Mouse (Mus musculus) right cerebral cortex, postnatal 10 days (tissue): Measurements from ENCODE around the gene Rapgef2.
"Not testable (repeated sequence)": the region's sequence is repeated elsewhere in the genome, so short reads cannot be mapped to it uniquely, and the experiment has no call there.

Experiments
- DNase-seq, 2 experiments: peaks; one replicate each; pipeline ENCODE4 v3.0.0; 2021; ENCODE audit warnings: low spot score in 2 of 2

Gene Rapgef2

DNA sequence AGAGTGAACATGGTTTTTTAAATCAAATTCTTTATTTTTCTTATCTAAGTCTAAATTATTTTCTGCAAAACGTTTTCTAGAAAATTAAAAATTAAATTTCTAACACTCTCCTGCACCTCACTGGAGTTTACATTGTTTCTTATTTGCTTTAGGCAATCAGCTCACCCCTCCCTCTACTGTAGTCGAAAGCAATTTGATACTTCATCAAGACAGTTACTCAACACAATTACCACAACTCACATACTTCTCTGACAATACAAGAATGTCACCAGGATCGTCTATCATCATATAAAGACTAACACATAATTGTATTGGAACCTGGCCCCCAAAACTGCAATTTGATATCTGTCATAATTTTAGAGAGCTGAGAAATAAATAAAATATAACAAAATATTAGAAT lies 51.8 kb downstream of the Rapgef2 start:
- DNase-seq = no peak

DNA sequence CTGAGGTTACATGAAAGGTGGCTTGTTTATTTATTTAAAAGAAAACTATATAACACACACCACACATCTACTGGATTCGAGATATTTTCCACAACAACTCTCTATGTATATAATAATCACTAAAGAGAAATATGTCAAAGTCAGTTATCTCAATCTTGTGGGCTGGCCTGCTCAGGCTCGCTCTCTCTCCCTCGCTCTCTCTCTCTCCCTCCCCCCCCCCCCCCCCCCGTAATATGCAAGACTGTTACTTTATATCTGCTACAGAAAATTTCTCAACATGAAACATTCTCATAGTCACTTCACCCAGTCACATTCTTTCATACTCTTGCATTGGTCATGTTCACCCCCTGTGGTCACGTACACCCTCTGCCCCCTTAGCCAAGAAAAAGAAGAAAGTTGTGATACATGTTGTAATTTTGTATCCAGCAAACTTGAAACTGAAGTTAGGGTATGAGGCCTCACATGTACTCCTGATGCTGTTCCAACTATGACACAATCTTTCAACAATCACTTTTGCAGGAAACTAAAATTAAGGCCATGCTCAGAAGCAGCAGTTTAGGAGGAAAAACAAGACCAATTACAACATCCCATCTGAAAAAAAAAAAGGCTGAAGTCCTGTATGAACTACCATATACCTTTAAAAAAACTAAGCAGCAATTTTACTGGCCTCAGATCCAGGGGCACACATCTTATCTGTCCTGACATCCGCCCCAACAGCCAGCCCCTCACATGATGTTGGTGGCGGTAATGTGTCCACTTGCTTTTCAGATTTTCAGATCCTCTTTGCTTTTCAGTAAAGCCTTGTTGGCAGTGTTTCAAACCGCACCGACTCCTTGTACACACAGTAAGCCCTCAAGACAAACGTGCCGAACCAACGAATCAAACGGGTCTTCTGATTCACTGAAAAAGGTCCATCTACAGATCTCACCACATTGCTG lies 52.6 kb downstream of the Rapgef2 start:
- peak; percentile 53 to 54 for DNase-seq

DNA sequence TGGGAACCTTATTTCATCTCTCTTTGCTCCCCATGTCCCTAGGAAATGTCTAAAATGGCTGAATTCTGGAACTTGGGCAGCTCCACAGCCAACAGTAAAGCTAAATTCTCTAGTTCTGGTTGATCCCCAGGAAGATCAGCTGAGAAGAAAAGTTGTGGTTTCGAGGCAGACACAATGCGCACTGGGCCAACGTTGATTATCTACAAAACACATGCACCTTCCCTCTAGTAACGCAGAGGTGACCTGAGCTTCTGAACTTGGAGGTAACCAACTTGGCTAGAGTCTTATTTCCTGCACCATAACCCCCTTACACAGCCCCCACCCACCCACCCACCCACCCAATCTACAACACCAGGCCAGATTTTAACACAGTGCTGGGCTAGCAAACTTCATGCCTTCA lies 55.6 kb downstream of the Rapgef2 start:
- DNase-seq = no peak

DNA sequence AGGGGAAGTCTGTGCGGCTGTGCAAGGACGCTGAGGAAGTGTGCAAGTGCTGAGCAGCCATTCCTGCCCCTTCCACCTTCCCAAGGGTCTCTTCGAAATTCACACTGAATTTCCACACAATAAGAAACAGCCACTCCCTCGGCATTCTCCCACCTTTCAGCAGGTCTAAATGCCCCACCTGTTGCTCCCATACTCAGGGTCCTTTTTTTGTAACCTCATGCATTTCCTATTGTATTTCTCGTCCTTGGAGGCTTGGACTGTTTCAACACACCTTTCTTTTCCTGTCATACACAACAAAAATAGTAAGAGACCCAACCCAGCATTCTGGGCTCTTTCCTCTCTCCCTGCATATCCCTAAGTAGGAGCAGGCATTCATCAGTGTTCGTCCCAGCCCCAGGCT lies 56.8 kb downstream of the Rapgef2 start:
- DNase-seq = no peak

DNA sequence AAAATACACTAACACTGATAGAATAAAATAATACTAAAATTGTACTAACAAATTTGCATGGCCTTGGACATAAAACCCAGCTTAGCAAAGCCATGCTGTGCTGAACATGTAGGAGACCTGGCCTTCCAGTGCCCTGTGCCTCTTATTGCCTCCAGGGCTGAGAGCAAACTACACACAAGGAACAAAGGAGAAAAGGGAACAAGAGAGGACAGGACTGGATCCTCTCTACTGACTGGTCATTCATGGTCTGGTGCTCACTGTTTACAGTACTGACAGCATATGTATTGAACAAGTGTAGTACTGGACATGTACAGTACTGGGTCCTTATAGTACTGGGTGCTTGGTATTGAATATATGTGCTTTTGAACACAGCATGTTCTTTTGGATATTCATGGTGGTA lies 58.0 kb downstream of the Rapgef2 start:
- DNase-seq = no peak

GRCm38 (mm10) chr3:79227356-79228088 lies 58.8 kb downstream of the Rapgef2 start:
- no peak for DNase-seq

DNA sequence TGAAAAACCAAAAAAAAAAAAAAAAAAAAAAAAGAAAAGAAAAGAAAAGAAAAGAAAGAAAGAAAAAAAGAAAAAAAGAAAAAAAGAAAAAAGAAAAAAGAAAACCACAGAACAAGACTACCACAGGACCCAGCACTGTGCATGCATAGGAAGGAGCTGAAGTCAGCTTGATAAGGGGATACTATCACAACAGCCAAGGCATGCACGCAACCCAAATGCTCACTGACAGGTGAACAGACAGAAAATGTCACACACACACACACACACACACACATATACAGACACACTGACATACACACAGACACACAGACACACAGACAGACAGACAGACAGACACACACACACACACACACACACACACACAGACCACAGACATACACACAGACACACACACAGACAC lies 59.5 kb downstream of the Rapgef2 start:
- DNase-seq = not testable (repeated sequence)

GRCm38 (mm10) chr3:79225888-79226287 lies 60.4 kb downstream of the Rapgef2 start:
- peak in 1 of 2 experiments; percentile 53 for DNase-seq

DNA sequence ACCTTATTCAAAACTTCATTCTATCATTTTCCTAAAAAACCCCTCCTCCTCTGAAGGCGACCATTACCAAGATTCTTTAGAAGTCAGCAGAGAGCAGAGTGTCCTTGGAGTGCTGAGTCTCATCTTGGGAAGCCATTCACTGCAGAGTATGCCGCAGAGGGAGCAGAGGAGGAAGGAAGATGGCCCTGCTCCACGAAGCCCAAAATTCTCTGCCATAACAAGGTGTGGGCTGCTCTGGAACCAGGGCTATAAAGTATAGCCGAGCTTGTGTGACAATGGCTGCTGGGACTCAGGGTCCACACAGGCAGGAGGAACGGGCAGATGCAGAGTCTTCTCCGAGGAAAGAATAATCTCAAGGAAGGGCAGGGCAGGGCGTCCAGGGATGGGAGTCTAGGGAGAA lies 62.0 kb downstream of the Rapgef2 start:
- no peak for DNase-seq

DNA sequence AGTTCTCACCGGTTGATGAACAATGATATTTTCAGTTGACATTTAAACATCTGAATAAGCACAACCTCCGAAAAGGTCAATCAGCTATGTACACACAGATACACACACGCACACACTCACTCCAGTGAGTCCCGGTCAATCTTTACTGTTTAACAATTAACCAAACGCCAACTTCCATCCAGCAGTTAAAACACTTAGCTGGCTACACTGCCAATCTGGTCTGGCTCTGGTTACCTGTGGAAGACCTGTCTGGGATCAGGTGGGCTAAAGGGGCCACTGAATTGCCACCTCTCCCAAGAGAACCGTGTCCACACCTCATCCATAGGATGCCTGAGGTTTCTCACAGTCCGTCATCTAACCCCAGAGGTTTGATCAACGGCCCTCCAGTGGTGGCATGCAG lies 63.0 kb downstream of the Rapgef2 start:
- no peak for DNase-seq

GRCm38 (mm10) chr3:79222192-79222960 lies 63.9 kb downstream of the Rapgef2 start:
- no peak for DNase-seq

GRCm38 (mm10) chr3:79221296-79222191 lies 64.8 kb downstream of the Rapgef2 start:
- peak; percentile 76 to 80 for DNase-seq

DNA sequence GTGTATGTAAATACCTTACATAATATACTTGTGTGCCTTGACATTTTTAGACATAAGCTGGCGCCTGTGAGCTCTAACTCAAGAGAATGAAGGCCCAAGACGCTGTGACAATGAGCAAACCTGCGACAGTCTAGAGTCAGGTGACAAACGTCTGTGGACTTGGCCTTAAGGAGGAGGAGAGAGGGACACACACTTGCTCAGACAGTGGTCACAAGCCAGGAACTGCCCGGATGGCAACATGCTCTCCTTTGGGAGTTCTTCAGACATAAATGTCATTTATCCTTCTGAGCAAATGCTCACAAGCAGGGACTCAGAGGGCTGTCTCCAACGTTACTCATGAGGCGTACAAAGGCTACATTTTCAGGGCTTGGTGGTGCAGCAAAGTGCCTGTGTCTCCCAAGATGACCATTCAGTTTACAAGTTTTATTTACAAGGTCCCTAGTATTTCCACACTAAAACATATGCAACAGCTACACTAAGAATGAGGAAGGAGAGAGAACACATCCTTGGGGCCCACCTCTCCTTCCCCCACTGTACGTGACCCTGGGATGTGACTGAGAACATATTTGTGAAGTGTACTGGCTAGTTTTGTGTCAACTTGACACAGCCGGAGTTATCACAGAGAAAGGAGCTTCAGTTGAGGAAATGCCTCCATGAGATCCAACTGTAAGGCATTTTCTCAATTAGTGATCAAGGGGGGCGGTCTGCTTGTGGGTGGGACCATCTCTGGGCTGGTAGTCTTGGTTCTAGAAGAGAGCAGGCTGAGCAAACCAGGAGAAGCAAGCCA lies 67.0 kb downstream of the Rapgef2 start:
- no peak for DNase-seq

DNA sequence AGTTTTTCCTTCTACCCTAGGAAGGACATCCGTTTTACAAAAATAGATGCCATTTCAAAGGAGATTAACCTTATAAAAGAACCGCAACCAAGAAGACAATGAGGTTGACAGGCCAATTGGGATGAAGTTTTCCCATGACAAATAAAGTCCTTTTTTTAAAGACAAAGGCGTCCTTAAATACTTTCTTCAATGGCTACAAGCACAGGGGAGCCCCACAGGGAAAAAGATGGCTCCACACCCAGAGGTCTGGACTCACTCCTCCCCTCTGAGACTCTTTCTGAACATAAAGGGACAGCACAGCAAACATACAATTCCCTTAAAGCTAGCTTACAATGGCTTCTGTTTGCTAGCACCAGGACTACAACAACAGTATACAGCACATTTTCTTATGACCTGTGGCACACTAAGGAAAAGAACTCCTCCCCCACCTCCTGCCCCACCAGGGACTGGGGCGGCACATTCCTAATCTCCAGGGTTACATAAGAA lies 67.7 kb downstream of the Rapgef2 start:
- no peak for DNase-seq

GRCm38 (mm10) chr3:79210243-79210642 lies 76.1 kb downstream of the Rapgef2 start:
- no peak for DNase-seq

DNA sequence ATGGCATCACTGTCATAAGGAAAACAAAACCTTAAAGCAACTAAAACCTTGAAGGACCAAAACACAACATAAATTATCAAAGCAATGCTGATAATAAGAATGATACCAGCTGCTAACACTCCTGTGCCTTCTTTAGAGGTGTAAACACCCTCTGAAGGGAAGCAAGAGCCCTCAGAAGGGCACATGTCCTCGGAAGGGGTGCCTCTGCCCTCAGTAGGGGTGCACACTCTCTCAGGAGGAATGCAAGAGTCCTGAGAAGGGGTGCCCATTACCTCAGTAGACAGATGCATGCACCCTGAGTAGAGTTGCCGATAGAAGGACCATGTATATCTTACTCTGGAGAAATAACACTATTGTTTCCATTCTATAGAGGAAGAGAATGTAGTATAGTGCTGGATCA lies 79.1 kb downstream of the Rapgef2 start:
- DNase-seq = no peak

DNA sequence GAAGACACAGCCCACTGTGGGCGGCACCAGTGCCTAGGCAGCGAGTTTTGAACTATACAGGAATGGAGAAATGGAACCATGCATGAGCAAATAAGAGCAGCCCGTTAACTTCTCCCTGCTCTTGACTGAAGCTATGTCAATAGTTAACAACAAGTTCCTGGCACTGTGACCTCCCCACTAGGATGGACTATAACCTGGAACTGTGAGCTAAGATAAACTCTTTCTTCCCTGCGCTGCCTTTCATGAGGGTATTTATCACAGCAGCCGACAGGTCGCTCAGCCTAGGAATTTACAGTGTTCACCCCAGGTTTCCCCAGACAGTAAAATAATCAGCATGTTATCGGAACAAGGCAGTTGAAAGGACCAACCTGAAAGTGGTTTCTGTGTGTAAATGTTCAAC lies 79.8 kb downstream of the Rapgef2 start:
- DNase-seq = no peak

- DNase-seq = no peak
These were observed 80.3 kb downstream of the Rapgef2 start for GRCm38 (mm10) chr3:79205981-79206380.

DNA sequence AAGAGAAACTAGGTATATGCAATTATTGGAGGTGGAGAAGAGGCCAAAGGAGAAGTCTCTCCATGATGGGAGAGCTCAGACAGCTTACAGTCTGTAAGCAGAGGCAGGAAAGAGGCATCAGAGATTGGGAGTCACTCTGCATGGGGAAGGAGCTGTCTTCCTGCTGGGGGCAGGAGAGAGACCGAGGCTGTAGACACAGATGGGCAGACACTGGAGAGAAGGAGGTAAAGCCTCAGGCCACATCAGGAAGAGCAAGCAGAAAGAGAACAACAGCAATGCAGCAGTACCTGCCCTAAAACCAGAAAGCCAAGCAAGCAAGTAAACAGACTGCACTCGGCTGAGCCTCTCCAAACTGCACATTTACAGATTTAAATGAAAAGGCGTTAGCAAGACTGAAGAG lies 81.2 kb downstream of the Rapgef2 start:
- DNase-seq = no peak

GRCm38 (mm10) chr3:79204261-79204660 lies 82.1 kb downstream of the Rapgef2 start:
- DNase-seq = no peak
